Mouse (Mus musculus) liver, embryonic 12.5 days (tissue): ENCODE data around the gene Ubap1l. TPM values are rescaled to one million over a fixed set of nuclear protein-coding genes. Genes with fewer than 3 reads are reported as not detected.

Experiments used
- ATAC-seq: fragments of 200-750 bp; cut with Nextera tagmentation; 2 replicates; pipeline ENCODE4 v1.8.0; 2017; ENCODE audit warnings: moderate number of reproducible peaks, mild to moderate bottlenecking, moderate library complexity
- H3K27ac ChIP-seq: fragments of 300-500 bp; sonication (generic); 2 replicates; pipeline ENCODE4 v1.5.1; 2016; ENCODE audit warnings: mild to moderate bottlenecking
- H3K27me3 ChIP-seq: fragments of 300-500 bp; sonication (generic); replicated peaks from 2 replicates; pipeline ENCODE4 v1.6.1; 2016; ENCODE audit warnings: mild to moderate bottlenecking, moderate library complexity
- H3K36me3 ChIP-seq: fragments of 300-500 bp; sonication (generic); 2 replicates; pipeline ENCODE4 v1.6.1; 2016; ENCODE audit warnings: mild to moderate bottlenecking, moderate library complexity
- H3K4me1 ChIP-seq: fragments of 300-500 bp; sonication (generic); 2 replicates; pipeline ENCODE4 v1.6.1; 2016
- H3K4me2 ChIP-seq: fragments of 300-500 bp; sonication (generic); 2 replicates; pipeline ENCODE4 v1.6.1; 2016; ENCODE audit warnings: mild to moderate bottlenecking, moderate library complexity
- H3K4me3 ChIP-seq: fragments of 300-500 bp; sonication (generic); 2 replicates; pipeline ENCODE4 v1.5.1; 2016; ENCODE audit warnings: mild to moderate bottlenecking, moderate library complexity
- H3K9ac ChIP-seq: fragments of 300-500 bp; sonication (generic); 2 replicates; pipeline ENCODE4 v1.6.1; 2016; ENCODE audit warnings: mild to moderate bottlenecking, moderate library complexity
- H3K9me3 ChIP-seq: fragments of 300-500 bp; sonication (generic); replicated peaks from 2 replicates; pipeline ENCODE4 v1.6.1; 2016; ENCODE audit warnings: mild to moderate bottlenecking, moderate library complexity
- WGBS: fragments of 180-500 bp; shearing (Covaris S2); methylation state at CpG from one replicate; pipeline ENCODE4 v1.1.7; 2016; ENCODE audit not compliant: insufficient replicate concordance; 5-methylcytosine and 5-hydroxymethylcytosine counted together
- polyA plus RNA-seq: library from polyadenylated mRNA; unstranded; fragments of >200 nt; fragmentation: Nextera tagmentation; extraction: Ambion mirVana; gene quantifications from 2 replicates; pipeline ENCODE4 v1.2.1, GENCODE M21; 2016

Ubap1l gene
- polyA plus RNA-seq, 1 experiment from 2014 or later: not detected

GRCm38 (mm10) chr9:65422760-65423501 lies 62.1 kb downstream of the Ubap1l start, which contains the start of gene Slc51b:
Gene Slc51b (minus strand): TSS chr9:65422955.
- WGBS: 69% methylated on average over 11 of the region's 11 CpGs
- Histone ChIP-seq H3K4me1 (no peaks in the 10 kb centered on the region), H3K36me3 (no peaks in the 10 kb centered on the region), H3K4me3 (no peak within 1 kb of the TSS), H3K4me2 (no peak within 1 kb of the TSS), H3K9me3 (no peaks in the 10 kb centered on the region), H3K27ac (no peak within 1 kb of the TSS), H3K27me3 (peaks cover 5% of the 10 kb centered on the region; the same call in 1 of the 2 replicates), H3K9ac (no peak within 1 kb of the TSS)
- no peak for ATAC-seq

- 17% methylated on average over 3 of the region's 3 CpGs for WGBS
- H3K4me2 ChIP-seq: no peak overlapping the region
- H3K36me3 ChIP-seq: no peaks in the 10 kb centered on the region
Measured at GRCm38 (mm10) chr9:65424393-65424792, 63.6 kb downstream of the Ubap1l start.

GRCm38 (mm10) chr9:65427511-65427910 lies 66.7 kb downstream of the Ubap1l start:
- no peaks in the 10 kb centered on the region for H3K4me1 ChIP-seq
- WGBS: 60% methylated on average over 2 of the region's 2 CpGs
- no peak for ATAC-seq
- no peak overlapping the region for H3K4me2 ChIP-seq
- no peak overlapping the region for H3K27ac ChIP-seq
- H3K9ac ChIP-seq: no peak overlapping the region
- H3K27me3 ChIP-seq: peaks cover 5% of the 10 kb centered on the region; the same call in 1 of the 2 replicates
- no peaks in the 10 kb centered on the region for H3K9me3 ChIP-seq
- no peak overlapping the region for H3K4me3 ChIP-seq
- H3K36me3 ChIP-seq: no peaks in the 10 kb centered on the region

More at GRCm38 (mm10) chr9:65424393-65424792, 63.6 kb downstream of the Ubap1l start:
- Histone ChIP-seq H3K4me3 (no peak overlapping the region), H3K27me3 (peaks cover 5% of the 10 kb centered on the region; the same call in 1 of the 2 replicates), H3K9me3 (no peaks in the 10 kb centered on the region), H3K4me1 (no peaks in the 10 kb centered on the region), H3K9ac (no peak overlapping the region), H3K27ac (no peak overlapping the region)
- ATAC-seq: no peak

- H3K27ac ChIP-seq: no peak overlapping the region
- H3K27me3 ChIP-seq: peaks cover 6% of the 10 kb centered on the region
- H3K4me3 ChIP-seq: no peak overlapping the region
- H3K4me1 ChIP-seq: no peaks in the 10 kb centered on the region
- no peaks in the 10 kb centered on the region for H3K36me3 ChIP-seq
- no peak overlapping the region for H3K4me2 ChIP-seq
- H3K9ac ChIP-seq: no peak overlapping the region
- H3K9me3 ChIP-seq: no peaks in the 10 kb centered on the region
- WGBS: 68% methylated on average over 5 of the region's 5 CpGs
- no peak for ATAC-seq
Measured at GRCm38 (mm10) chr9:65428003-65428402, 67.2 kb downstream of the Ubap1l start.

Other genes with a start within 250 kb of the Ubap1l start
- 0.75 and 0.79 TPM in 2 replicates for gene Igdcc3, start 219.9 kb upstream of the Ubap1l start, polyA plus RNA-seq
- gene Parp16, start 165.7 kb upstream of the Ubap1l start, polyA plus RNA-seq: 7.7 and 8.6 TPM in 2 replicates
- gene Cilp, start 95.9 kb upstream of the Ubap1l start, polyA plus RNA-seq: 0.06 TPM in 1 of 2 replicates, not detected in the other
- gene Clpx, start 66.8 kb upstream of the Ubap1l start, polyA plus RNA-seq: 34.9 and 36.8 TPM in 2 replicates
- 9.8 and 10.9 TPM in 2 replicates for gene Pdcd7, start 14.9 kb upstream of the Ubap1l start, polyA plus RNA-seq
- 0.21 and 0.26 TPM in 2 replicates for gene Kbtbd13, start 30.6 kb downstream of the Ubap1l start, polyA plus RNA-seq
- gene Rasl12, start 37.5 kb downstream of the Ubap1l start, polyA plus RNA-seq: 0.35 and 0.45 TPM in 2 replicates
- gene Slc51b, start 61.9 kb downstream of the Ubap1l start, polyA plus RNA-seq: 0.32 TPM in 1 of 2 replicates, not detected in the other
- 11.7 and 12.9 TPM in 2 replicates for gene Mtfmt, start 74.7 kb downstream of the Ubap1l start, polyA plus RNA-seq
- gene Spg21, start 99.9 kb downstream of the Ubap1l start, polyA plus RNA-seq: 29.9 and 31.1 TPM in 2 replicates
- gene Ankdd1a, start 159.2 kb downstream of the Ubap1l start, polyA plus RNA-seq: not detected in 2 replicates
- 37.2 and 39.1 TPM in 2 replicates for gene Plekho2, start 219.0 kb downstream of the Ubap1l start, polyA plus RNA-seq
- gene Pif1, start 226.1 kb downstream of the Ubap1l start, polyA plus RNA-seq: 16.1 and 17.4 TPM in 2 replicates